Mouse (Mus musculus) intestine, embryonic 16.5 days (tissue): ENCODE measurements around the gene Grpel1. TPM values are rescaled to one million over a fixed set of nuclear protein-coding genes. Genes with fewer than 3 reads are reported as not detected.

ENCODE experiments used
- ATAC-seq: fragments of 200-750 bp; cut with Nextera tagmentation; 2 replicates; pipeline ENCODE4 v1.8.0; 2017; ENCODE audit warnings: moderate TSS enrichment, moderate library complexity
- H3K27ac ChIP-seq: fragments of 300-500 bp; sonication (generic); 2 replicates; pipeline ENCODE4 v1.5.1; 2014; ENCODE audit warnings: mild to moderate bottlenecking, low read length
- H3K27me3 ChIP-seq: fragments of 300-500 bp; sonication (generic); replicated peaks from 2 replicates; pipeline ENCODE4 v1.6.1; 2014; ENCODE audit warnings: low read length, control low read depth, mixed read lengths; ENCODE audit not compliant: control insufficient read depth, insufficient read depth
- H3K36me3 ChIP-seq: fragments of 300-500 bp; sonication (generic); 2 replicates; pipeline ENCODE4 v1.6.1; 2014; ENCODE audit warnings: low read length, control low read depth; ENCODE audit not compliant: control insufficient read depth, insufficient read depth
- H3K4me1 ChIP-seq: fragments of 300-500 bp; sonication (generic); 2 replicates; pipeline ENCODE4 v1.6.1; 2014; ENCODE audit warnings: low read length, control low read depth, mixed read lengths; ENCODE audit not compliant: control insufficient read depth, insufficient read depth
- H3K4me2 ChIP-seq: fragments of 300-500 bp; sonication (generic); 2 replicates; pipeline ENCODE4 v1.6.1; 2014; ENCODE audit warnings: low read depth, low read length, control low read depth
- H3K4me3 ChIP-seq: fragments of 300-500 bp; sonication (generic); 2 replicates; pipeline ENCODE4 v1.5.1; 2014; ENCODE audit warnings: mild to moderate bottlenecking, low read length
- H3K9ac ChIP-seq: fragments of 300-500 bp; sonication (generic); 2 replicates; pipeline ENCODE4 v1.6.1; 2014; ENCODE audit warnings: low read depth, low read length
- H3K9me3 ChIP-seq: fragments of 300-500 bp; sonication (generic); 2 replicates; pipeline ENCODE4 v1.6.1; 2016; ENCODE audit warnings: low read length, control low read depth; ENCODE audit not compliant: control insufficient read depth
- WGBS: fragments of 180-500 bp; shearing (Covaris S2); extraction: QIAGEN DNeasy Blood & Tissue Kit; methylation state at CpG from one replicate; pipeline ENCODE4 v1.1.7; 2014; 5-methylcytosine and 5-hydroxymethylcytosine counted together
- polyA plus RNA-seq: library from polyadenylated mRNA; unstranded; fragments of >200 nt; fragmentation: Nextera tagmentation; extraction: Ambion mirVana; gene quantifications from 2 replicates; pipeline ENCODE4 v1.2.1, GENCODE M21; 2015

Gene Grpel1
- polyA plus RNA-seq, 1 experiment from 2014 or later = 80.0 TPM

GRCm38 (mm10) chr5:36452821-36453220 is 12.0 kb upstream of the Grpel1 start:
- no peaks in the 10 kb centered on the region for H3K36me3 ChIP-seq
- no peak overlapping the region for H3K9ac ChIP-seq
- no peak for ATAC-seq
- no peak overlapping the region for H3K4me2 ChIP-seq
- H3K4me3 ChIP-seq = no peak overlapping the region
- H3K4me1 ChIP-seq = peaks cover 7% of the 10 kb centered on the region; the same call in 1 of the 2 replicates
- 76% methylated on average over 6 of the region's 6 CpGs for WGBS
- no peaks in the 10 kb centered on the region for H3K9me3 ChIP-seq
- H3K27me3 ChIP-seq = no peaks in the 10 kb centered on the region
- H3K27ac ChIP-seq = no peak overlapping the region

- Histone ChIP-seq H3K27me3 (no peaks in the 10 kb centered on the region), H3K9me3 (no peaks in the 10 kb centered on the region), H3K4me2 (no peak overlapping the region), H3K9ac (no peak overlapping the region), H3K27ac (no peak overlapping the region), H3K4me3 (no peak overlapping the region), H3K4me1 (peaks cover 3% of the 10 kb centered on the region; the same call in 1 of the 2 replicates), H3K36me3 (no peaks in the 10 kb centered on the region)
- no peak for ATAC-seq
- 73% methylated on average over 4 of the region's 4 CpGs for WGBS
Observed at GRCm38 (mm10) chr5:36457706-36458105, 7.1 kb upstream of the Grpel1 start.

GRCm38 (mm10) chr5:36458926-36459325 is 5.9 kb upstream of the Grpel1 start:
- H3K9me3 ChIP-seq = no peaks in the 10 kb centered on the region
- H3K4me3 ChIP-seq = no peak overlapping the region
- ATAC-seq = no peak
- H3K27me3 ChIP-seq = no peaks in the 10 kb centered on the region
- no peak overlapping the region for H3K27ac ChIP-seq
- H3K4me2 ChIP-seq = no peak overlapping the region
- H3K4me1 ChIP-seq = peaks cover 4% of the 10 kb centered on the region; the same call in 1 of the 2 replicates
- H3K9ac ChIP-seq = no peak overlapping the region
- WGBS = 14% methylated on average over 4 of the region's 4 CpGs
- H3K36me3 ChIP-seq = no peaks in the 10 kb centered on the region

GRCm38 (mm10) chr5:36460712-36461111 is 4.1 kb upstream of the Grpel1 start:
- H3K4me1 ChIP-seq = peaks cover 4% of the 10 kb centered on the region
- H3K27me3 ChIP-seq = no peaks in the 10 kb centered on the region
- H3K9me3 ChIP-seq = no peaks in the 10 kb centered on the region
- H3K4me3 ChIP-seq = no peak overlapping the region
- 90% methylated on average over 2 of the region's 2 CpGs for WGBS
- no peak overlapping the region for H3K4me2 ChIP-seq
- H3K36me3 ChIP-seq = no peaks in the 10 kb centered on the region
- H3K9ac ChIP-seq = no peak overlapping the region
- no peak overlapping the region for H3K27ac ChIP-seq
- no peak for ATAC-seq

- Histone ChIP-seq H3K9me3 (no peaks in the 10 kb centered on the region), H3K27ac (no peak overlapping the region), H3K4me3 (no peak overlapping the region), H3K9ac (no peak overlapping the region), H3K4me1 (peaks cover 9% of the 10 kb centered on the region), H3K36me3 (no peaks in the 10 kb centered on the region), H3K27me3 (no peaks in the 10 kb centered on the region), H3K4me2 (no peak overlapping the region)
- WGBS = 47% methylated on average over 2 of the region's 2 CpGs
- no peak for ATAC-seq
Observed at GRCm38 (mm10) chr5:36461231-36461630, 3.6 kb upstream of the Grpel1 start.

- no peak overlapping the region for H3K27ac ChIP-seq
- no peak for ATAC-seq
- H3K9me3 ChIP-seq = no peaks in the 10 kb centered on the region
- H3K4me1 ChIP-seq = peaks cover 11% of the 10 kb centered on the region
- WGBS = 13% methylated on average over 7 of the region's 7 CpGs
- H3K36me3 ChIP-seq = no peaks in the 10 kb centered on the region
- no peaks in the 10 kb centered on the region for H3K27me3 ChIP-seq
- H3K4me2 ChIP-seq = no peak overlapping the region
- no peak overlapping the region for H3K4me3 ChIP-seq
- no peak overlapping the region for H3K9ac ChIP-seq
Observed at GRCm38 (mm10) chr5:36462810-36463209, 2.0 kb upstream of the Grpel1 start.

- 60% methylated on average over 5 of the region's 5 CpGs for WGBS
- Histone ChIP-seq H3K4me3 (no peak overlapping the region), H3K4me2 (no peak overlapping the region), H3K9me3 (no peaks in the 10 kb centered on the region), H3K9ac (no peak overlapping the region), H3K27ac (no peak overlapping the region), H3K4me1 (peaks cover 11% of the 10 kb centered on the region), H3K36me3 (no peaks in the 10 kb centered on the region), H3K27me3 (no peaks in the 10 kb centered on the region)
- ATAC-seq = no peak
Observed at GRCm38 (mm10) chr5:36463391-36463790, 1.4 kb upstream of the Grpel1 start.

- Histone ChIP-seq H3K27ac (no peak overlapping the region), H3K4me2 (peak overlapping the region; percentile 72), H3K9ac (peak overlapping the region; percentile 89), H3K4me1 (peaks cover 11% of the 10 kb centered on the region), H3K36me3 (peaks cover 11% of the 10 kb centered on the region; the same call in 1 of the 2 replicates), H3K27me3 (no peaks in the 10 kb centered on the region), H3K9me3 (no peaks in the 10 kb centered on the region), H3K4me3 (peak overlapping the region; percentile 93)
- ATAC-seq = no peak
- WGBS = 21% methylated on average over 8 of the region's 8 CpGs
Observed at GRCm38 (mm10) chr5:36465889-36466288, 1.1 kb downstream of the Grpel1 start.

- no peak for ATAC-seq
- H3K9me3 ChIP-seq = no peaks in the 10 kb centered on the region
- H3K4me1 ChIP-seq = peaks cover 2% of the 10 kb centered on the region
- no peak overlapping the region for H3K27ac ChIP-seq
- no peak overlapping the region for H3K4me3 ChIP-seq
- H3K27me3 ChIP-seq = no peaks in the 10 kb centered on the region
- H3K36me3 ChIP-seq = peaks cover 27% of the 10 kb centered on the region
- no peak overlapping the region for H3K4me2 ChIP-seq
- no peak overlapping the region for H3K9ac ChIP-seq
- 94% methylated on average over 8 of the region's 8 CpGs for WGBS
Observed at GRCm38 (mm10) chr5:36471206-36471605, 6.4 kb downstream of the Grpel1 start.
